Mouse (Mus musculus) myocyte (in vitro differentiated cells): ENCODE data around the gene Mmp24. TPM values are rescaled to one million over a fixed set of nuclear protein-coding genes. Genes with fewer than 3 reads are reported as not detected.

Experiments
- H3K27me3 ChIP-seq: one replicate; pipeline ENCODE4 v1.6.1; 2011; ENCODE audit not compliant: control insufficient read depth, insufficient read depth, insufficient read length
- H3K36me3 ChIP-seq: one replicate; pipeline ENCODE4 v1.6.1; 2011; ENCODE audit not compliant: control insufficient read depth, insufficient read depth
- H3K4me2 ChIP-seq: one replicate; pipeline ENCODE4 v1.6.1; 2011; ENCODE audit warnings: low read depth, control low read depth
- H3K4me3 ChIP-seq: one replicate; pipeline ENCODE4 v1.5.1; 2011; ENCODE audit warnings: mild to moderate bottlenecking, control low read depth, moderate library complexity
- H3K79me2 ChIP-seq: one replicate; pipeline ENCODE4 v1.6.1; 2011; ENCODE audit not compliant: control insufficient read depth, insufficient read depth
- H3ac ChIP-seq: one replicate; pipeline ENCODE4 v1.6.1; 2011; ENCODE audit not compliant: control insufficient read depth, insufficient read length
- CEBPB ChIP-seq: IDR thresholded peaks from 2 replicates; pipeline ENCODE4 v1.6.1; 2011; ENCODE audit warnings: mild to moderate bottlenecking, moderate library complexity; ENCODE audit not compliant: poor library complexity, insufficient read depth, severe bottlenecking
- E2F4 ChIP-seq: IDR thresholded peaks from one replicate; pipeline ENCODE4 v1.6.1; 2011; ENCODE audit warnings: mild to moderate bottlenecking, control low read depth, moderate library complexity; ENCODE audit not compliant: insufficient read depth
- MAX ChIP-seq: IDR thresholded peaks from one replicate; pipeline ENCODE4 v1.6.1; 2011; ENCODE audit warnings: low read depth, mild to moderate bottlenecking, control low read depth
- MYOD1 ChIP-seq, 3 experiments: IDR thresholded peaks; one replicate each; pipeline ENCODE4 v1.6.1; 2011; ENCODE audit warnings: control low read depth in 2 of 3, low read depth in 2 of 3, mild to moderate bottlenecking in 2 of 3, moderate library complexity in 1 of 3; ENCODE audit not compliant: insufficient read length in 2 of 3, control insufficient read depth in 1 of 3
- MYOG ChIP-seq, 3 experiments: IDR thresholded peaks; one replicate each; pipeline ENCODE4 v1.6.1; 2011; ENCODE audit warnings: control low read depth in 2 of 3, low read depth in 2 of 3, mild to moderate bottlenecking in 2 of 3; ENCODE audit not compliant: insufficient read length in 2 of 3, control insufficient read depth in 1 of 3, insufficient read depth in 1 of 3
- POLR2A ChIP-seq: IDR thresholded peaks from one replicate; pipeline ENCODE4 v1.6.1; 2011; ENCODE audit warnings: low read depth, mild to moderate bottlenecking, control low read depth, moderate library complexity; ENCODE audit not compliant: insufficient read length
- POLR2AphosphoS2 ChIP-seq: IDR thresholded peaks from one replicate; pipeline ENCODE4 v1.6.1; 2011; ENCODE audit warnings: low read depth, control low read depth; ENCODE audit not compliant: insufficient read length
- REST ChIP-seq: IDR thresholded peaks from one replicate; pipeline ENCODE4 v1.6.1; 2011; ENCODE audit warnings: mild to moderate bottlenecking, control low read depth, moderate library complexity; ENCODE audit not compliant: insufficient read depth, insufficient read length
- SRF ChIP-seq: IDR thresholded peaks from one replicate; pipeline ENCODE4 v1.6.1; 2011; ENCODE audit warnings: low read depth; ENCODE audit not compliant: control insufficient read depth, insufficient read length
- TCF12 ChIP-seq: IDR thresholded peaks from one replicate; pipeline ENCODE4 v1.6.1; 2011; ENCODE audit warnings: mild to moderate bottlenecking, control low read depth; ENCODE audit not compliant: poor library complexity, insufficient read depth, severe bottlenecking
- TCF3 ChIP-seq: IDR thresholded peaks from one replicate; pipeline ENCODE4 v1.6.1; 2011; ENCODE audit warnings: low read depth, control low read depth; ENCODE audit not compliant: insufficient read length
- USF1 ChIP-seq: IDR thresholded peaks from one replicate; pipeline ENCODE4 v1.6.1; 2011; ENCODE audit warnings: low read depth, mild to moderate bottlenecking, control low read depth, moderate library complexity
- polyA plus RNA-seq: library from polyadenylated mRNA; unstranded; fragments of >200 nt; fragmentation: generic; extraction: Trizol; gene quantifications from one replicate; pipeline ENCODE4 v1.2.1, GENCODE M21; 2012; ENCODE audit warnings: missing spikeins

The Mmp24 gene
- polyA plus RNA-seq, 1 experiment, result 0.02 TPM

DNA sequence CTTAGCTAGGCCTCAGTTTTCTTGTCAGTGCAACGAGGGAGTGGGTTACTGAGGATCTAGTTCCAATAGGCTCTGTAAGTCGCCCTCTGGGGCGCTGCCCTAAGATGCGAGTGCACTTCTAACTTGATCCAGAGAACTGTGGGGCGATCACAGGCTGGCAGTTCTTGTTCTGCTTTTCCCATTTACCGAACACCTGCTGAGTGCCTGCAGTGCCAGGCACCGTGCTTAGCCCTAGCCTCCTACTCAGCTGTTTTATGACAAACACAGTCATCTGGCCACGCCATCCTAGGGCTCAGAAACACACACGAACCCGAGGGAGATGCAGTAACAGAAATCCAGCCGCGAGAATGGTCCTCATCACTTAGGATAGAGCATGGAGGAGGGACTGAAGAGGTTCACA is 17.8 kb downstream of the Mmp24 start:
- Histone ChIP-seq H3K36me3 (no peaks in the 10 kb centered on the region), H3K79me2 (no peaks in the 10 kb centered on the region), H3K27me3 (peaks cover 14% of the 10 kb centered on the region), H3K4me3 (no peak overlapping the region), H3ac (no peak overlapping the region), H3K4me2 (no peak overlapping the region)
- TF ChIP-seq MYOG (IDR thresholded peaks at IDR 0.05; ENCODE audit: control insufficient read depth in 1 of 3, insufficient read depth in 1 of 3, insufficient read length in 2 of 3, low read depth in 2 of 3) (no peak), MYOD1 (IDR thresholded peaks at IDR 0.05; ENCODE audit: control insufficient read depth in 1 of 3, insufficient read length in 2 of 3, low read depth in 2 of 3) (peak in 1 of 3 experiments; percentile 21)

DNA sequence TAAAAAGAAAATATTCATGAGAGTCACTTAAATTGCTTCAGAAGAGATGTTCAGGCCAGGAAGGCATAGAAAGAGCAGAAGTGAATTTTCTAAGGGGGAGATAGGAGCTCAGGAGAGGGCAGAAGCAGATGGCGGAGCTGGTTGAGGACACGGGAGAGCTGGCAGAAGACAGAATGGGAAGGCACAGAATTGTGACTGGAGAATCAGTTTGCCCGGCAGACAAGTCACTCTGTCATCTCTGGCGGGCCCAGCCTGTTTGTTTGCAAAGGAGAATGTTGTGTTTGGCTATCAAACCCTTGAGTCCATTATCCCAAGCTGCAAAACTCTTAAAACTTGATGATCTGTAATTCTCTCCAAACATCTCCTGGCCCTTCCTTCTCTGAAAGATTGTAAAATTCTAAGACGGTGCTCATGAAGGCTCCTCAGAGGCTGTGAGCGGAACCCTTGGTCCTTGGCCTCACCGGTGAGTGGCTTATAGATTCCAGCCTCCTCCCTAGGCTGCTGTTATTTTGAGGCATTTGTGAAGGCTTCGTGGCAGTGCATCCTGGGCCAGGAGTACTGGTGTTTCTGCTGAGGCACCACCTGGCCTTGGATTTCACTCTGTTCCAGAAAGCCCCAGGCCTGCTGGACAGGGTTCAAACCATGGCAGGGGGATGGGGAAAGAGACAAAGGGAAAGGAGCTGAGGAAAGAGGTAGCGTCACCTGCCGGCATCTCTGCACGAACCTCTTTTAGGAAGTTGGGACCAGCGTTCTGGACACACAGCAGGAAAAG is 19.7 kb downstream of the Mmp24 start:
- Histone ChIP-seq H3K79me2 (no peaks in the 10 kb centered on the region), H3K4me3 (no peak overlapping the region), H3K4me2 (no peak overlapping the region), H3K36me3 (no peaks in the 10 kb centered on the region), H3ac (no peak overlapping the region), H3K27me3 (peaks cover 18% of the 10 kb centered on the region)
- TF ChIP-seq TCF3, result no peak
- TF ChIP-seq MYOG (IDR thresholded peaks at IDR 0.05; ENCODE audit: control insufficient read depth in 1 of 3, insufficient read depth in 1 of 3, insufficient read length in 2 of 3, low read depth in 2 of 3), result no peak
- TF ChIP-seq POLR2A, result no peak
- no peak for TF ChIP-seq POLR2AphosphoS2
- no peak for TF ChIP-seq TCF12
- TF ChIP-seq E2F4, result no peak
- TF ChIP-seq USF1, result no peak
- TF ChIP-seq MAX, result no peak
- TF ChIP-seq SRF, result no peak
- TF ChIP-seq MYOD1 (IDR thresholded peaks at IDR 0.05; ENCODE audit: control insufficient read depth in 1 of 3, insufficient read length in 2 of 3, low read depth in 2 of 3), result no peak
- no peak for TF ChIP-seq REST
- TF ChIP-seq CEBPB, result no peak

DNA sequence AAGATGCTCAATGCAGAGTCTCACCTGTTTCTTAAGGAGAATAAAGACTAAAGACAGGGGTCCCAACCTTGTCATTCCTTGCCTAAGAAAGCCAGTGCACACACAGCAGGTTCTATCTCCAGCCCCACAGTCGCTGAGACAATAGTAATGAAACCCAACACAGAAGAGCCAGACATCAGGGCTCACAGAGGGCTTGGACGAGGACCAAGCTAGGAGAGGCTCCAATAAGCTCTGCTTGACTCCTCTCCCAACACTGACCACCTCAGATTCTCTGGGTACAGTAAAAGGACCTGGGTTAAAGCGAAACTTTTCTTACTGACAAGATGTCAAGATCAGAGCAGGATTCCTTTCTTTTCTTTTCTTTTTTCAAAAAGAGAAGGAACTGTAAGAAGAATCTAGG is 23.5 kb downstream of the Mmp24 start:
- no peaks in the 10 kb centered on the region for H3K79me2 ChIP-seq
- H3ac ChIP-seq, result no peak overlapping the region
- no peak for TF ChIP-seq CEBPB
- TF ChIP-seq POLR2A, result no peak
- no peak for TF ChIP-seq MYOG (IDR thresholded peaks at IDR 0.05; ENCODE audit: control insufficient read depth in 1 of 3, insufficient read depth in 1 of 3, insufficient read length in 2 of 3, low read depth in 2 of 3)
- TF ChIP-seq MAX, result no peak
- TF ChIP-seq SRF, result no peak
- H3K27me3 ChIP-seq, result peaks cover 8% of the 10 kb centered on the region
- H3K4me3 ChIP-seq, result no peak overlapping the region
- no peak overlapping the region for H3K4me2 ChIP-seq
- H3K36me3 ChIP-seq, result no peaks in the 10 kb centered on the region

DNA sequence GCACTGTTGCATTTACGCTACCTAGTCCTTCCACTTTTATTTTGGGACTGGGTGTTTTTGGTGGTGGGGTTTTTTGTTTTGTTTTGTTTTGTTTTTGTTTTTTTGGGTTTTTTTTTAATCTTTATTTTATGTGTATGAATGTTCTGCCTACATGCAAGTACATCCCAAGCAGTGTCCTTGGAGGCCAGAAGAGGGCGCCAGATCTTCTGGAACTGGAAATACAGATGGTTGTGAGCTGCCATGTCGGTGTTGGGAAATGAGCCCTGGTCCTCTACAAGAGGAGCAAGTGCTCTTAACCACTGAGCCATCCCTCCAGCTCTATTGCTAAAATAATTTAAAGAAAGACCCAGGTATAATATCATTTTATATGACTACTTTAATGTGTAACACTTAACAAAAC is 27.6 kb downstream of the Mmp24 start:
- TF ChIP-seq TCF3, result no peak
- no peak for TF ChIP-seq CEBPB
- no peak for TF ChIP-seq MYOG (IDR thresholded peaks at IDR 0.05; ENCODE audit: control insufficient read depth in 1 of 3, insufficient read depth in 1 of 3, insufficient read length in 2 of 3, low read depth in 2 of 3)
- no peak for TF ChIP-seq REST
- no peak for TF ChIP-seq E2F4
- TF ChIP-seq MYOD1 (IDR thresholded peaks at IDR 0.05; ENCODE audit: control insufficient read depth in 1 of 3, insufficient read length in 2 of 3, low read depth in 2 of 3), result no peak
- TF ChIP-seq USF1, result no peak
- TF ChIP-seq POLR2AphosphoS2, result no peak
- TF ChIP-seq TCF12, result no peak
- no peak for TF ChIP-seq POLR2A
- Histone ChIP-seq H3K27me3 (peaks cover 7% of the 10 kb centered on the region), H3K36me3 (no peaks in the 10 kb centered on the region), H3K4me2 (no peak overlapping the region), H3ac (no peak overlapping the region), H3K79me2 (no peaks in the 10 kb centered on the region), H3K4me3 (no peak overlapping the region)

DNA sequence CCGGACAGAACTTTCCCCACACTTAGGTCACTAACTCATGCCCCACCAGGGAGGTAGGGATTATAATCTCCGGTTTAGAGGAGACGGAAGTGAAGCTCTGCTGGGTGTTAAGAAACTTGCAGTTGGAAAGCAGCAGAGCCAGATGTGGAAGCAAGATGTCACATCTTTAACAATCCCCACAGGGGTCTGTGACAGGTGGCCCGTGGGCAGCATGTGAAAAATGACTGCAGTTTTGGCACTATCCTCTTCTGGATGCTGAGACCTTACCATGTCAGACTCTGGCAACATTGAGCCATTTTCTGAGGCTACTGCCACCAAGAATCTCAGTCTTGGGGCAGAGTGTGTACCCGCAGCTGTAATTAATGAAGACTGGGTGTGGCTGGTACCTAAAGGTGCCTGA is 28.9 kb downstream of the Mmp24 start:
- Histone ChIP-seq H3K27me3 (no peaks in the 10 kb centered on the region), H3K4me3 (no peak overlapping the region), H3K36me3 (no peaks in the 10 kb centered on the region), H3K4me2 (no peak overlapping the region), H3ac (no peak overlapping the region), H3K79me2 (no peaks in the 10 kb centered on the region)
- no peak for TF ChIP-seq E2F4
- TF ChIP-seq POLR2AphosphoS2, result no peak
- TF ChIP-seq MYOD1 (IDR thresholded peaks at IDR 0.05; ENCODE audit: control insufficient read depth in 1 of 3, insufficient read length in 2 of 3, low read depth in 2 of 3), result no peak
- TF ChIP-seq MYOG (IDR thresholded peaks at IDR 0.05; ENCODE audit: control insufficient read depth in 1 of 3, insufficient read depth in 1 of 3, insufficient read length in 2 of 3, low read depth in 2 of 3), result no peak
- no peak for TF ChIP-seq REST
- TF ChIP-seq SRF, result no peak
- no peak for TF ChIP-seq TCF3
- no peak for TF ChIP-seq MAX
- TF ChIP-seq USF1, result no peak
- TF ChIP-seq TCF12, result no peak
- TF ChIP-seq CEBPB, result no peak
- TF ChIP-seq POLR2A, result no peak
